Mouse (Mus musculus): ENCODE data around the gene Hsd17b2.

DNA sequence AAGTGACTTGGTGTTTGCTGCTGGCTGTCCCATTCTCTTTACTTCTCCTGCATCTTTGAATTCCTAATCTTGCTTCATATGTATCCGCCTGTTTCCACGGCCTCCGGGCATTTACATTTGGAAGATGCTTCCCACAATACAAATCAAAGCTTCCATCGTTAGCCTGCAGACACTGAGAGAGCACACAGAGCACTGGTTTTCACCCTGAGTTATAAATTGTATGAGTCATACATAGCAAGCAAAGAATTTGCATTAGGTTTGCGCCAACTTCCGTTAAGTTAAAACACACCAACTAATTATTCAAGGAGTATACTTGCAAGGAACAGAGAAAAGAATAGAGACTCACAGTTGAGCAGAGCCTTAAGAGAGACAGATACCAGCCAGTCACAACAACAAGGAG, 77.6 kb downstream of the Hsd17b2 start:
- TF ChIP-seq CTCF (IDR thresholded peaks at IDR 0.05; ENCODE audit: low read depth, low read length) = no peak
- TF ChIP-seq POLR2A (IDR thresholded peaks at IDR 0.05; ENCODE audit: insufficient read depth, low read length) = no peak
- no peak for TF ChIP-seq EP300 (IDR thresholded peaks at IDR 0.05; ENCODE audit: insufficient read depth, low read depth, low read length)

Data from ES-Bruce4 (cell line).